Mouse (Mus musculus) limb, embryonic 15.5 days (tissue): ENCODE data around the gene Zbp1. TPM values are rescaled to one million over a fixed set of nuclear protein-coding genes. Genes with fewer than 3 reads are reported as not detected.

ENCODE experiments used
- ATAC-seq: fragments of 200-750 bp; cut with Nextera tagmentation; 2 replicates; pipeline ENCODE4 v1.8.0; 2017; ENCODE audit warnings: low read depth, moderate TSS enrichment; ENCODE audit not compliant: insufficient number of reproducible peaks, low FRiP score, low TSS enrichment
- H3K27ac ChIP-seq: fragments of 300-500 bp; sonication (generic); 2 replicates; pipeline ENCODE4 v1.5.1; 2015; ENCODE audit warnings: moderate library complexity, mild to moderate bottlenecking, inconsistent platforms
- H3K27me3 ChIP-seq: fragments of 300-500 bp; sonication (generic); 2 replicates; pipeline ENCODE4 v1.6.1; 2015; ENCODE audit warnings: inconsistent platforms
- H3K36me3 ChIP-seq: fragments of 300-500 bp; sonication (generic); 2 replicates; pipeline ENCODE4 v1.6.1; 2015; ENCODE audit warnings: inconsistent platforms
- H3K4me1 ChIP-seq: fragments of 300-500 bp; sonication (generic); 2 replicates; pipeline ENCODE4 v1.6.1; 2015; ENCODE audit warnings: inconsistent platforms
- H3K4me2 ChIP-seq: fragments of 300-500 bp; sonication (generic); 2 replicates; pipeline ENCODE4 v1.6.1; 2015; ENCODE audit warnings: mild to moderate bottlenecking, inconsistent platforms
- H3K4me3 ChIP-seq: fragments of 300-500 bp; sonication (generic); 2 replicates; pipeline ENCODE4 v1.5.1; 2015; ENCODE audit warnings: mild to moderate bottlenecking, inconsistent platforms
- H3K9ac ChIP-seq: fragments of 300-500 bp; sonication (generic); 2 replicates; pipeline ENCODE4 v1.6.1; 2015; ENCODE audit warnings: inconsistent platforms
- H3K9me3 ChIP-seq: fragments of 300-500 bp; sonication (generic); 2 replicates; pipeline ENCODE4 v1.6.1; 2016; ENCODE audit warnings: inconsistent platforms
- WGBS: fragments of 180-500 bp; shearing (Covaris S2); methylation state at CpG from one replicate; pipeline ENCODE4 v1.1.7; 2015; 5-methylcytosine and 5-hydroxymethylcytosine counted together
- polyA plus RNA-seq: library from polyadenylated mRNA; unstranded; fragments of >200 nt; fragmentation: Nextera tagmentation; extraction: Ambion mirVana; gene quantifications from 2 replicates; pipeline ENCODE4 v1.2.1, GENCODE M21; 2015

Gene Zbp1
- polyA plus RNA-seq, 1 experiment from 2014 or later: 0.64 TPM

DNA sequence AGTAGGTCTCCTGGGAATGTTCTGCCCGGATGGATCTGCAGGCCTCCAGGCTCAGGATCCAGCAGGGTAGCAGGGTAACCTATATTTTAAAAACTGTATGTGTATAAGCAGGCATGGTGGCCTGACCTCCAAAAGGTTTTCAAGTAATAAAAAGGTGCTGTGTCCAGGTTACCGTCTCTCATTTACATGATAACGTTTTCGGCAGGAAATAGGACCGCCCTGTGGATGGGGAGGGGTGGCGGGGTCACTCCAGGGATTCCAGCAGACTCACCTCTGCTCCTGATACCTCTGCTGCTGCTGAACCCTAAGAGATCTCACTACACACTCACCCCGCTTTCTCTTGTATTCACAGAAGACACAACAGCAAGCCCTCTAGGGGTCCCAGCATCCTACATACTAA is 7.2 kb upstream of the Zbp1 start:
- Histone ChIP-seq H3K27me3 (no peaks in the 10 kb centered on the region), H3K36me3 (peaks cover 40% of the 10 kb centered on the region), H3K27ac (no peak overlapping the region; the same call in 1 of the 2 replicates), H3K9me3 (no peaks in the 10 kb centered on the region), H3K4me3 (no peak overlapping the region), H3K9ac (no peak overlapping the region), H3K4me1 (peaks cover 41% of the 10 kb centered on the region), H3K4me2 (no peak overlapping the region)
- 76% methylated on average over 7 of the region's 7 CpGs for WGBS
- no peak for ATAC-seq

DNA sequence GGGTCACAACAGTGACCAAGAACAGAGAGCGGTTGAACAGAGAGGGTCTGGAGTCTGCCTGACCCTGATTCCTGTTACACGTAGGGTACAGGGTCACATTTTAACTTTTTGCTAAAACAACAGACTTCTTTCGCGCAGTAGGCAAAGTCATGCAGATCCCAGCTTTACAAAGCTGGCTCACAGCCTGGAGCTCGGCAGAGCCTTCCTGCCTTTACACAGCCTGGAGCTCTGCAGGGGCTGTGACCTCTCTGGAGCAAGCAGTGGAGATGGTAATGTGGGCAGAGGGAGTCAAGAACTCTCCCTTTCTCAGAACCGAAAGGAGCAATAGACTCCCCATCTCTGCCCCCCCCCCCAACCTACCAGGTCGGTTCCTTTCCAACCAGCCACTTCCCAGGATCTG is 6.1 kb upstream of the Zbp1 start:
- no peak overlapping the region for H3K27ac ChIP-seq
- H3K9me3 ChIP-seq: no peaks in the 10 kb centered on the region
- WGBS: 54% methylated on average over 7 of the region's 7 CpGs
- no peaks in the 10 kb centered on the region for H3K27me3 ChIP-seq
- H3K4me3 ChIP-seq: no peak overlapping the region
- H3K4me2 ChIP-seq: no peak overlapping the region
- H3K9ac ChIP-seq: no peak overlapping the region
- peaks cover 30% of the 10 kb centered on the region for H3K36me3 ChIP-seq
- peaks cover 34% of the 10 kb centered on the region for H3K4me1 ChIP-seq
- ATAC-seq: no peak

- Histone ChIP-seq H3K9me3 (no peaks in the 10 kb centered on the region), H3K27ac (no peak overlapping the region), H3K4me1 (peaks cover 37% of the 10 kb centered on the region), H3K9ac (no peak overlapping the region), H3K4me3 (no peak overlapping the region), H3K36me3 (peaks cover 27% of the 10 kb centered on the region), H3K27me3 (no peaks in the 10 kb centered on the region), H3K4me2 (no peak overlapping the region)
- WGBS: 37% methylated on average over 3 of the region's 3 CpGs
- ATAC-seq: no peak
Observed at GRCm38 (mm10) chr2:173224097-173224496, 5.4 kb upstream of the Zbp1 start.

DNA sequence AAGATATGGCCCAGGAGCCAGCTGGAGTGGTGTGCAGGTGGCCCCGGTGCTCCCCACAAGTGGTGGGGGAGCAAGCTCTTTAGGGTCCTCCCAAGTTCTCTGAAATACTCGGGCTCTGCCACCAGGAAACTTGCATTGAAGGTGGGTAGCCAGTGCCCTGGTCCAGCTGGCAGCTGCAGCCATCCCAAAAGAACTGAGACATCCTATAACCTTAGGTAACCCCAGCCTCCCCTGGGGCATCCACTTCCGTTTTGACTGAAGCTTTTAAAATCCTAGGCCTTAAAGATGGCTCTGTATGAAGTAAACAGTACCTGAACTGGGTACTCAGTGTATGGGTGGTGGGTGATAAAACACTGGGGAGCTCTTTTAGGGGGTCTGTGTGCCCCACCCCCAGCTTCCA is 4.8 kb upstream of the Zbp1 start:
- ATAC-seq: no peak
- Histone ChIP-seq H3K4me1 (peaks cover 43% of the 10 kb centered on the region), H3K36me3 (peaks cover 21% of the 10 kb centered on the region), H3K4me3 (no peak overlapping the region), H3K27me3 (no peaks in the 10 kb centered on the region), H3K27ac (no peak overlapping the region), H3K9me3 (no peaks in the 10 kb centered on the region), H3K9ac (no peak overlapping the region), H3K4me2 (no peak overlapping the region)
- WGBS: 56% methylated on average over 3 of the region's 3 CpGs

- Histone ChIP-seq H3K9ac (no peak overlapping the region), H3K4me3 (no peak overlapping the region), H3K36me3 (no peaks in the 10 kb centered on the region), H3K4me1 (peaks cover 37% of the 10 kb centered on the region), H3K4me2 (no peak overlapping the region), H3K9me3 (no peaks in the 10 kb centered on the region), H3K27me3 (no peaks in the 10 kb centered on the region), H3K27ac (no peak overlapping the region)
- no peak for ATAC-seq
- WGBS: 91% methylated on average over 9 of the region's 9 CpGs
Observed at GRCm38 (mm10) chr2:173220754-173221153, 2.0 kb upstream of the Zbp1 start.

GRCm38 (mm10) chr2:173219256-173219954 is 682 bp upstream of the Zbp1 start:
- Histone ChIP-seq H3K9me3 (no peaks in the 10 kb centered on the region), H3K9ac (no peak overlapping the region), H3K4me2 (no peak overlapping the region), H3K36me3 (no peaks in the 10 kb centered on the region), H3K27ac (no peak overlapping the region), H3K4me3 (no peak overlapping the region), H3K4me1 (peaks cover 24% of the 10 kb centered on the region; the same call in 1 of the 2 replicates), H3K27me3 (no peaks in the 10 kb centered on the region)
- 0 out of 2 replicates have a peak, but pooled peaks have one; percentile 28 for ATAC-seq
- 40% methylated on average over 10 of the region's 10 CpGs for WGBS

DNA sequence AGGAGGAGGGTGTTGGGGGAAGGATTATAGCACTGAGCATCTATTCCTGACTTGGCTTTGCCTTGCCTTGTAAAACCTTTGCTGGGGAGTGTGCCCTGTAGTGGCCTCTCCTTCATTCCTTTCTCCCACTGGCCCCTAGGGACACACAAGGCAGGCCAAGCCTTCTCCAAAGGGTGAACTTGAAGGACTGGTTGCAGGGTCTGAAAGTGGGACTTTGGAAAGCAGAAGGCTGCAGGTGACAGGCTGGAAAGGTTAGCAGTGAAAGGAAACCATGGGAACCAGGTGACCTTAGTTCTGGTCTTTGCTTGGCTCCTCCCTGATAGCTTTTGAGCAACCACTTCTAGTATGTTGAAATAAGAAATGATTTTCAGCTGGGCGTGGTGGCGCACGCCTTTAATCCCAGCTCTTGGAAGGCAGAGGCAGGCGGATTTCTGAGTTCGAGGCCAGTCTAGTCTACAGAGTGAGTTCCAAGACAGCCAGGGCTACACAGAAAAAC is 912 bp downstream of the Zbp1 start:
- no peak overlapping the region for H3K4me3 ChIP-seq
- H3K36me3 ChIP-seq: no peaks in the 10 kb centered on the region
- peaks cover 13% of the 10 kb centered on the region; the same call in 1 of the 2 replicates for H3K4me1 ChIP-seq
- no peak for ATAC-seq
- WGBS: 91% methylated on average over 5 of the region's 5 CpGs
- no peaks in the 10 kb centered on the region for H3K9me3 ChIP-seq
- no peak overlapping the region for H3K9ac ChIP-seq
- no peaks in the 10 kb centered on the region for H3K27me3 ChIP-seq
- H3K4me2 ChIP-seq: no peak overlapping the region
- H3K27ac ChIP-seq: no peak overlapping the region

DNA sequence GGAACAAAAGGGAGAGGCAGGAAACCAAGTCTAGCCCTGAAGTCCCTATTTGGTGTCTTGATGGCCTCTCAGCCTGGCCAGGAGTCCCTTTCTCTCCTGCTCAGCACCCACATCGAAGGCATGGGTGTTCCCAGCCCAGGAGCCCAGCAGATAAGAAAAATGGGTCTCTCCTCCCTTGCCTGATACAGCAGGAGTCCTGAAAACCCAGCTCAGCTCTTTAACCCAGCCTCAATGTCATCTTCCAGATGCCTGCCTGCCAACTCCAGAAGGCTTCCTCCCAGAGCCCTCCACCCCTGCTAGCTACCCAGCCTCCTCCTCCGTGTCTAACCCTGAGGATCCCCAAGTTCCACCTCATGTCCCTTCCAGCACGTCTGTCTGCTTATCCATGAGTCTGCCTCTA is 1.5 kb downstream of the Zbp1 start:
- Histone ChIP-seq H3K4me2 (no peak overlapping the region), H3K27ac (no peak overlapping the region), H3K36me3 (no peaks in the 10 kb centered on the region), H3K9ac (no peak overlapping the region), H3K4me3 (no peak overlapping the region), H3K27me3 (no peaks in the 10 kb centered on the region), H3K9me3 (no peaks in the 10 kb centered on the region), H3K4me1 (peaks cover 13% of the 10 kb centered on the region; the same call in 1 of the 2 replicates)
- WGBS: 76% methylated on average over 3 of the region's 3 CpGs
- no peak for ATAC-seq

DNA sequence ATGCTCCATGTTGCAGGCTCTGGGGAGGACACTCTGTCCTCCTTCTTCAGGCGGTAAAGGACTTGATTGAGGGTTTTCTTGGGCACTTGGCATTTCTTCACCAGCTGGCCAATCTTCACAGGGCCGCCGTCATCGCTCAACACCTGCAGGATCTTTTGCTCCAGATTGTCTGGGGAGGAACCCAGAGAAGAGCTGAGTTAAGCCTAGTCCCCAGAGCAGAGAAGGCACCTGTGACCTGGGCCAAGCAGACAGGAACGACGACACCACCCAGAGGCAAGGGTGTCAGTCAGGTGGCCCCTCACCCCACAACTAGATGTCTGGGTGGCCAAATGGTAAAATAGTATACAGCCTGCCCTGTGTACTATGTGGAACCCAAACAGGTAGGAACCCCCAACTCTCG is 1.9 kb downstream of the Zbp1 start:
- Histone ChIP-seq H3K27me3 (no peaks in the 10 kb centered on the region), H3K27ac (no peak overlapping the region), H3K4me1 (peaks cover 13% of the 10 kb centered on the region; the same call in 1 of the 2 replicates), H3K4me2 (no peak overlapping the region), H3K36me3 (no peaks in the 10 kb centered on the region), H3K9me3 (no peaks in the 10 kb centered on the region), H3K9ac (no peak overlapping the region), H3K4me3 (no peak overlapping the region)
- 83% methylated on average over 7 of the region's 7 CpGs for WGBS
- ATAC-seq: no peak

DNA sequence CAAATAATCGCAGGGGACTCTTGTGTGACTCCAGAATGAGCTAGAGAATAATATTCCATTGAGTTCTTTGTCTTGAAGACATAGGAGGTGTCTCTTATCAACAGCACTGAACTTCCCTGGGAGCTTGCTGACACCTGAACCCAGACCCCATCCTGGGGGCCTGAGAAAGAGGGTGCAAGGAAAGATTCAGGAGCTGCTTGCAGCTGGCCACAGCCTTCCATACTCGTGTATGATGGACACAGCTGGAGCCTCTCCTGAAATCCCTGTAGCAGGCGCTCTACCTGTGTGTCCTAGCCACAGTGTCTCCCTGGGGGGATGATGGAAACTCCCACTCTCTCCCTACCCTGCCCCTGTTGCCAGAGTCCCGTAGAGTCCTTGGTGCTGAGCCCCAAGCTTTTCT is 6.5 kb downstream of the Zbp1 start:
- H3K9ac ChIP-seq: no peak overlapping the region
- H3K4me1 ChIP-seq: no peaks in the 10 kb centered on the region
- H3K9me3 ChIP-seq: no peaks in the 10 kb centered on the region
- no peak overlapping the region for H3K4me2 ChIP-seq
- H3K27ac ChIP-seq: no peak overlapping the region
- ATAC-seq: no peak
- no peaks in the 10 kb centered on the region for H3K27me3 ChIP-seq
- 68% methylated on average over 4 of the region's 4 CpGs for whole genome bisulfite sequencing
- H3K4me3 ChIP-seq: no peak overlapping the region
- no peaks in the 10 kb centered on the region for H3K36me3 ChIP-seq

DNA sequence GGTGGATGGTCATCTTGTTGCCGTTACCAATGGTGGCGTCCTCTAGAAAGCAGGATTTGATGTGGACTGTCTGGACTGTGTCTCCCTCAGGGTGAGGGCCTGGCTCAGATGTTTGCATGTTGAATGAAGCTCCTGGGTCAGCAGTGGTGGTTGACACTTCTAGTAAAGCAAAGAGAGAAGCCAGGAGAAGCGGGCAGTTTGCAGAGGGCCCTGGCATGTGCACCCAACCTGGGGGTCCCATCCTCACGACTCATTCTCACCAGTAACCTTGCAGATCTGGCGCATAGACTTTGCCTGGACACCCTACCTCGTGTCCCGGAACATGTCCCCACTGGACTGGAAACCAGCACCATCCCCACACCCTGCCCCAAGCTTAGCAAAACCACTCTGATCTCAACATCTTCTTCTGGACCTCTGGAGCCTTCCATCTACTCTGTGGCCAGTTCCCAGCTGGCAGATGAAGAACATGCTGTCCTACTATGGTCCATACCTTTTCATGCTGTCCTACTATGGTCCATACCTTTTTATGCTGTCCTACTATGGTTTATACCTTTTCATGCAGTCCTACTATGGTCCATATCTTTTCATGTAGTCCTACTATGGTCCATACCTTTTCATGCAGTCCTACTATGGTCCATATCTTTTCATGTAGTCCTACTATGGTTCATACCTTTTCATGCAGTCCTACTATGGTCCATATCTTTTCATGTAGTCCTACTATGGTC is 9.5 kb downstream of the Zbp1 start:
- WGBS: 91% methylated on average over 7 of the region's 7 CpGs
- Histone ChIP-seq H3K27ac (no peak overlapping the region), H3K9ac (no peak overlapping the region), H3K4me2 (no peak overlapping the region), H3K27me3 (no peaks in the 10 kb centered on the region), H3K36me3 (no peaks in the 10 kb centered on the region), H3K4me1 (no peaks in the 10 kb centered on the region), H3K9me3 (no peaks in the 10 kb centered on the region), H3K4me3 (no peak overlapping the region)
- ATAC-seq: no peak

GRCm38 (mm10) chr2:173207051-173207450 is 11.7 kb downstream of the Zbp1 start:
- Histone ChIP-seq H3K9me3 (no peaks in the 10 kb centered on the region), H3K27me3 (no peaks in the 10 kb centered on the region), H3K9ac (no peak overlapping the region), H3K4me1 (no peaks in the 10 kb centered on the region; the same call in 1 of the 2 replicates), H3K4me3 (no peak overlapping the region), H3K36me3 (no peaks in the 10 kb centered on the region), H3K27ac (no peak overlapping the region), H3K4me2 (no peak overlapping the region)
- no peak for ATAC-seq
- 93% methylated on average over 3 of the region's 3 CpGs for WGBS
